Mouse (Mus musculus): Measurements from ENCODE around the gene Gpd2. TPM values are rescaled to one million over a fixed set of nuclear protein-coding genes. Genes with fewer than 3 reads are reported as not detected.

The Gpd2 gene
- 13.4 and 13.7 TPM in 2 replicates for polyA plus RNA-seq (2015; fragmentation: Nextera tagmentation; extraction: Ambion mirVana)

DNA sequence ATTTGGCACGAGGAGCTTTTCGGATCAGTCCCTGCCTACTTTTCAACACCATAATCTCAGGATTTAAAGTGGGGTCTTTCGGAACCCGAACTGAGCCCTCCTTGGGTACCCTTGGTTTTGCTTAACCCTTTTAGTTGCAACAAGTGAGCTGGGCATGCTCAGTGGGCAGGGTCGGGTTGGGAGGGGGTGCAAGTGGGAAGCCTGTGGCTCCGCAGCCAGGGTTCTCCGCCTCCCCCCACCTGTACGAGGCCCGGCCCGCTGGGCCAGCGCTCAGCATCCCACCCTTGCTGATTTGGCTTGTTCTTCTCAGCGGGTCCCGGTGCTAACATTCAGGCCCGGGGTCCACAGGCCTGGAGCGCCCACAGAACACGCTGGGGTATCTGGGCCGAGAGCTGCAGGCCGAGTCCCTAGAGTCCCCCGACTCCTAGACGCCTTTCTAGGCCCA is at the start of gene Gpd2:
Gpd2 (plus strand) TSS at position 161 of the 445 bp plus-strand sequence.
- peak within 1 kb of the TSS; percentile 84 for H3K27ac ChIP-seq (ENCODE audit: low read length)
- ATAC-seq (replicated peaks; ENCODE audit: extremely low read depth, insufficient read depth, low FRiP score) = peak; percentile 55
- H3K4me3 ChIP-seq (ENCODE audit: low read length) = peak within 1 kb of the TSS; percentile 91
- peaks cover 2% of the 10 kb centered on the region; the same call in 1 of the 2 replicates for H3K4me1 ChIP-seq (ENCODE audit: control insufficient read depth, insufficient read depth, low read length)
- H3K4me2 ChIP-seq (ENCODE audit: low read depth, low read length) = peak within 1 kb of the TSS; percentile 91
- no peaks in the 10 kb centered on the region for H3K27me3 ChIP-seq (ENCODE audit: control insufficient read depth, insufficient read depth, low read length)
- 6% methylated on average over 19 of the region's 20 CpGs for WGBS
- H3K9ac ChIP-seq (ENCODE audit: low read length) = peak within 1 kb of the TSS; percentile 95
- no peaks in the 10 kb centered on the region for H3K9me3 ChIP-seq (replicated peaks; ENCODE audit: control insufficient read depth, low read length)
- H3K36me3 ChIP-seq (ENCODE audit: control insufficient read depth, insufficient read depth) = no peaks in the 10 kb centered on the region

DNA sequence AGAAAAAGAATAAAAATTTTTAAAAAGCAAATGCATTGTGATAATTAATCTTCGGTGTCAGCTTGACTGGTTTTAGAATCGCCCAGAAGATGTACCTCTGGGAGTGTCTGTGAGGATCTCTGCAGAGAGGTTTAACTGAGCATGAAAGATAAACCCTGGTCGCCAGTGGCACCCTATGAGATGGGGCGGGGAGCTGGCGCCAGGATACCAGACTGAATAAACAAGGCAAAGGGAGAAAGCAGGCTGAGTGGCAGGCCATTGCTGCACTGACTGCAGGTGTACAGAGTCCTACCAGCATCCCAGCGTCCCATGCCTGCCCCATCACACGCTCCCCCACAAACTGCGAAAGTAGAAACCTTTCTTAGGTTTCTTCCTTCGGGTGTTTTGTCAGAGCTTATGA is 49.2 kb upstream of the Gpd2 start:
- Histone ChIP-seq H3K27ac (ENCODE audit: low read length) (no peak overlapping the region), H3K27me3 (ENCODE audit: control insufficient read depth, insufficient read depth, low read length) (no peaks in the 10 kb centered on the region), H3K4me2 (ENCODE audit: low read depth, low read length) (no peak overlapping the region), H3K36me3 (ENCODE audit: control insufficient read depth, insufficient read depth) (no peaks in the 10 kb centered on the region), H3K9me3 (replicated peaks; ENCODE audit: control insufficient read depth, low read length) (0 out of 2 replicates have a peak, but pooled peaks cover 3% of the 10 kb centered on the region), H3K4me3 (ENCODE audit: low read length) (no peak overlapping the region), H3K9ac (ENCODE audit: low read length) (no peak overlapping the region), H3K4me1 (ENCODE audit: control insufficient read depth, insufficient read depth, low read length) (no peaks in the 10 kb centered on the region)
- no peak for ATAC-seq (replicated peaks; ENCODE audit: extremely low read depth, insufficient read depth, low FRiP score)
- WGBS = 57% methylated on average over 9 of the region's 9 CpGs

DNA sequence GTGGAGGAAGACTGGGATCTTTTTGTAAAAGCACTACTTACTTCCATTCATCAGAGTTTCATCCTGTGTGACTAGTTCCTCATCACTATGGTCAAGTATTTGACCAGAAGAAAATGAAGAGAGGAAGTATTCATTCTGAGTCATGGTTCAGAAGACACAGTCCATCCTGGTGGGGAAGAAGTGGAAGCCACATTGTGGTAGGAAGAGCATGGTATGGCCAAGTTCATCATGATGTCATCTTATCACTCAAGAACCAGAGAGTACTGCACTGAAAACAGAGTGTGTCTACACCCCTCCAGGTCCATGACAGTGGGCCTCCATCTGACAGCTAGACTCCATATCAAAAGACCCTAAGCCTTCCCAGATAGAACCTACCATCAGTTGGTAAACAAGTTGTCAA is 46.6 kb upstream of the Gpd2 start:
- Histone ChIP-seq H3K9ac (ENCODE audit: low read length) (no peak overlapping the region), H3K9me3 (replicated peaks; ENCODE audit: control insufficient read depth, low read length) (0 out of 2 replicates have a peak, but pooled peaks cover 3% of the 10 kb centered on the region)
- ATAC-seq (replicated peaks; ENCODE audit: extremely low read depth, insufficient read depth, low FRiP score) = no peak

DNA sequence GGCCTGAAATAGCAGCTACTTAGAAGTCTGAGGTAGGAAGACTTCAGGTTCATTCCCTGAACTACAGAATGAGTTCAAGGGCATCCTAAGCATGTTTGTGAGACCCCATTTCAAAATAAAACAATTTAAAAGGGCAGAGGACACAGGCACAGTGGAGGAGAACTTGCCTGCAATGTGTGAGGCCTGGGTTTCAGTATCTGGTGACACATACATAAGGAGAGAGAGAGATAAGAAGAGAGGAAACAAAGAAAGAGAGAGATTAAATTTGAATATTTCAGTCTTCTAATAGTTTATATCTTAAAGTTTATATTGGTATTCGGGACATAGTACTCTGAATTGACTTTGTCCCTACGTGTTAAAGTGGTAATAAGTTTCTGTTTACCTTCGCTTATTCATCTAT is 38.4 kb upstream of the Gpd2 start:
- Histone ChIP-seq H3K9me3 (replicated peaks; ENCODE audit: control insufficient read depth, low read length) (no peaks in the 10 kb centered on the region), H3K4me2 (ENCODE audit: low read depth, low read length) (no peak overlapping the region), H3K4me3 (ENCODE audit: low read length) (no peak overlapping the region), H3K9ac (ENCODE audit: low read length) (no peak overlapping the region), H3K27ac (ENCODE audit: low read length) (no peak overlapping the region), H3K36me3 (ENCODE audit: control insufficient read depth, insufficient read depth) (no peaks in the 10 kb centered on the region), H3K27me3 (ENCODE audit: control insufficient read depth, insufficient read depth, low read length) (no peaks in the 10 kb centered on the region), H3K4me1 (ENCODE audit: control insufficient read depth, insufficient read depth, low read length) (peaks cover 4% of the 10 kb centered on the region; the same call in 1 of the 2 replicates)
- WGBS = 79% methylated on average over 3 of the region's 3 CpGs
- ATAC-seq (replicated peaks; ENCODE audit: extremely low read depth, insufficient read depth, low FRiP score) = no peak

More for the DNA sequence above, 46.6 kb upstream of the Gpd2 start:
- H3K4me3 ChIP-seq (ENCODE audit: low read length) = no peak overlapping the region
- no peaks in the 10 kb centered on the region for H3K36me3 ChIP-seq (ENCODE audit: control insufficient read depth, insufficient read depth)
- H3K4me1 ChIP-seq (ENCODE audit: control insufficient read depth, insufficient read depth, low read length) = no peaks in the 10 kb centered on the region
- no peak overlapping the region for H3K27ac ChIP-seq (ENCODE audit: low read length)
- H3K4me2 ChIP-seq (ENCODE audit: low read depth, low read length) = no peak overlapping the region
- H3K27me3 ChIP-seq (ENCODE audit: control insufficient read depth, insufficient read depth, low read length) = no peaks in the 10 kb centered on the region

DNA sequence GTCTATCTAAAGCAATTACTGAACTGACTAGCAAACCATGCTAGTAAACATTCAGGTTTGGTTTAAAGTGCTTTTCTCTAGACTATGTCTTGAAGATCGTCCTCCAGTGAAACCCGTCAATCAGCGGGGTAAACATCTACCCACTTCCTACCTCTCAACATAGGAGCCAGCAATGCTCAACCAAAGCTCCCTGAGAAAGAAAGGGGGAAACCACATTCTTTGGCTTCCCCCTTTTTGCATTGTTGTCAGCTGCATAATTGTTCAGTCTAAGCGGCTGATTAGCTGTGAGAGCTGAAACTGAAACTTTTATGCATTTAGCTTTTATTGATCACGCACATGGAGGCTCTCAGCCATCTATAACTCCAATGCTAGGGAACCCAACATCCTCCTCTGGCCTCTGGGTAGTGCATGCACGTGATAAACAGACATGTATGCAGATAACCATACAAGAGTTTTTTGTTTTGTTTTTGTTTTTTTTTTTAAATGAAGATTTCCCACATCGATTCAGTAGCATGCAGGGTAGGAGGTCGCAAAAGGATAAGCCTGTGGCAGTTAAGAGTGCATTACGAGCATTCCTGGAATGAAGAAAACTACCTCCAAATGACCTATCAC is 28.9 kb upstream of the Gpd2 start:
- no peak for ATAC-seq (replicated peaks; ENCODE audit: extremely low read depth, insufficient read depth, low FRiP score)
- no peak overlapping the region for H3K4me2 ChIP-seq (ENCODE audit: low read depth, low read length)
- no peaks in the 10 kb centered on the region for H3K27me3 ChIP-seq (ENCODE audit: control insufficient read depth, insufficient read depth, low read length)
- no peak overlapping the region for H3K4me3 ChIP-seq (ENCODE audit: low read length)
- H3K9ac ChIP-seq (ENCODE audit: low read length) = no peak overlapping the region
- H3K9me3 ChIP-seq (replicated peaks; ENCODE audit: control insufficient read depth, low read length) = peaks cover 6% of the 10 kb centered on the region
- WGBS = 80% methylated on average over 9 of the region's 9 CpGs
- no peaks in the 10 kb centered on the region for H3K4me1 ChIP-seq (ENCODE audit: control insufficient read depth, insufficient read depth, low read length)
- no peak overlapping the region for H3K27ac ChIP-seq (ENCODE audit: low read length)
- no peaks in the 10 kb centered on the region for H3K36me3 ChIP-seq (ENCODE audit: control insufficient read depth, insufficient read depth)

DNA sequence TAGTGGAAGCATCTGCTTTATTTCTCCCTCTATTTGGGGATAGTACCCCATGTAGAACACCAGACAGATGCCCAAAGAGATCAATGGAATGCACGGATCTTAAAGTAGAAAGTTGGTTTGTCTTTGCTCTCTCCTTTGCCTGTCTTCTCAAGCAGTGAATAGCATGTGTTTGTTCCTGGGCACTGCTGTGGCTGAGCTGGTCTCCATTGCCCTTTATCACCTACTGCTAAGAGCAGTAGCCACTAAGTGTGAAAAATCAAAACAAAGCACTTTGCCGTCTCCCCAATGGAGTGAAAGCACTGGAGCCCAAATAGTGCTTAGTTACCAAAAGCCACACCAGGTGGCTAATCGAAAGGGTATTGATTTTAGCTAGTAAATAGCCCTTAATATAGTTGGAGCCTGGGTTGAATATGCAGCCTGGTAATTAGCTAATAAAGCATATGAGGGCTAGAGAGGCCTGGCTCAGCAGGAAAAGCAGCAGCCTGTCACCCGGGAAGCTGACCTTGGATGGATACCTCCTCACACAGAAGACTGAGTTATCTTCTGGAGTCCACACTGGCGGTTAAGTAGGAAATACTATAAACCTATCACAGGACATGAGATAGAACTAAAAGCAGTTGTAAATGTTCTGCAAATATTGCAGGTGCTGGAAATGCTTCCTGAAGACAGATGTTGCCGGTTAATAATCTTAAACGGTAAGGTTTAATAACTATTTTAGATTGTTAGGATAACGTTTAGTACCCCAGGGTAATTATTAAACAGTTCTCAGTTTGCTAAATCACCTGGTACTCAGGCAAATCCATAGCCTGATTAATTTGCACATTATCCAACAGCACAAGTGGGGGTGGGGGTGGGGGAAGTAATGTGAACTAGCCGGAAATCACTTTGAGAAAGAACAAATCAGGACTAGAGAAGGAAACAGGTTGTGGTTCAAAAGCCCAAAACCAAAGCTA is 26.1 kb upstream of the Gpd2 start:
- Histone ChIP-seq H3K36me3 (ENCODE audit: control insufficient read depth, insufficient read depth) (no peaks in the 10 kb centered on the region), H3K9ac (ENCODE audit: low read length) (no peak overlapping the region), H3K4me1 (ENCODE audit: control insufficient read depth, insufficient read depth, low read length) (no peaks in the 10 kb centered on the region), H3K4me2 (ENCODE audit: low read depth, low read length) (no peak overlapping the region), H3K9me3 (replicated peaks; ENCODE audit: control insufficient read depth, low read length) (peaks cover 8% of the 10 kb centered on the region), H3K27me3 (ENCODE audit: control insufficient read depth, insufficient read depth, low read length) (no peaks in the 10 kb centered on the region), H3K27ac (ENCODE audit: low read length) (no peak overlapping the region), H3K4me3 (ENCODE audit: low read length) (no peak overlapping the region)
- WGBS = 72% methylated on average over 9 of the region's 9 CpGs
- ATAC-seq (replicated peaks; ENCODE audit: extremely low read depth, insufficient read depth, low FRiP score) = no peak

DNA sequence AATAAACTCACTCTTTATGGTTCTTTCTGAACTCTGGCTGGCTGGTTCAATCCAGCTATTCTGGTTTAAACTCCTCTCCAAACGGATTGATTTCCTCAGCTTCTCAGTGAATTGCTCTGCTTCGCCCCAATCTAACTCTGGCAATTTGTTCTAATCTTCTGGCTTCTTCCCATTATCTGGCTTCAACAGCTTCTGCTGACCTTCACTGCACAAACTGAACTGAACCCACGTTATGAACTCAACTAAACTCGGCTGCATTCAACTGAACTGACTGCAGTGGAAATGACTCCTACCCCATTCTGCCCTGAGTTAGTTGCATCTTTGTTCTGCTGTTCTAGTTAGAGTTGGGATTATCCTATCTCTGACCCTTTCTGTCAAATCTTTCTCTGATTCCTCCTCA is 24.1 kb upstream of the Gpd2 start:
- 80% methylated on average over 4 of the region's 4 CpGs for WGBS
- Histone ChIP-seq H3K36me3 (ENCODE audit: control insufficient read depth, insufficient read depth) (no peaks in the 10 kb centered on the region), H3K4me2 (ENCODE audit: low read depth, low read length) (no peak overlapping the region), H3K27ac (ENCODE audit: low read length) (no peak overlapping the region), H3K9me3 (replicated peaks; ENCODE audit: control insufficient read depth, low read length) (peaks cover 8% of the 10 kb centered on the region), H3K4me1 (ENCODE audit: control insufficient read depth, insufficient read depth, low read length) (no peaks in the 10 kb centered on the region), H3K27me3 (ENCODE audit: control insufficient read depth, insufficient read depth, low read length) (no peaks in the 10 kb centered on the region), H3K9ac (ENCODE audit: low read length) (no peak overlapping the region), H3K4me3 (ENCODE audit: low read length) (no peak overlapping the region)
- no peak for ATAC-seq (replicated peaks; ENCODE audit: extremely low read depth, insufficient read depth, low FRiP score)

DNA sequence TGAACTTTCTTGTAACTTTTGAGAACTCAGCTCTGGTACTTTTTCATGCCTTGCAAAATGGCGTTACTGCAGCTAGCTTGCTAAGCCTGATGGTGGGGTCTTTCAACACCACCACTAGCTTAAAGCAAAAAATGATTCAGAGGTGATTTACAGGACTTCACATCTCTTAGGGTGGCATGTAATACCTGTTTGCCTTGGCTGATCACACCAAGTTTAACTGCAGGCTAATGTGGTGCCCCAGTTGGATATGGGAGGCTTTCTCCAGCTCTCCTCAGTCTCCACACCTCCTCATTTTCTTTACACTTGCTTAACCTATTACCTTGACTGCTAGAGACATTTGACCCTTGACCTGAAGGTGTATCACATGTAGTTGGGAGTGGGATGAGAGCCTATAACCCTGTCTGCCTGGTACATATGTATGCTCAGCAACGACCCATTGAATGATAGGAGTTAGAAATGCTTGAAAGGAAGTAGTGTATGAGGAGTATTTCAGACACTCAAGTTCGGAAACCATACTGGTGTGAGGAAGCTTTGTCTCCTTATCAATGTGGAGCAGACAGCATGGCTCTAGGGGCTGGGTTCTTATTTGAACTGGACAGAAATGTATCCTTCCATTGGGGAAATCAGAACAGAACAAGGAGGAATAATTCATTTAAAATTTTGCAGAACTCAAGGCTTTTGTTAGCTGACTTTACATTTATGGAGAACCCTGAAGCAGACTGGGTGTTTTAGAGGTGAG is 14.0 kb upstream of the Gpd2 start:
- H3K4me3 ChIP-seq (ENCODE audit: low read length) = no peak overlapping the region
- no peaks in the 10 kb centered on the region for H3K27me3 ChIP-seq (ENCODE audit: control insufficient read depth, insufficient read depth, low read length)
- WGBS = 71% methylated on average over 3 of the region's 3 CpGs
- H3K36me3 ChIP-seq (ENCODE audit: control insufficient read depth, insufficient read depth) = no peaks in the 10 kb centered on the region
- H3K9ac ChIP-seq (ENCODE audit: low read length) = no peak overlapping the region
- no peaks in the 10 kb centered on the region; the same call in 1 of the 2 replicates for H3K4me1 ChIP-seq (ENCODE audit: control insufficient read depth, insufficient read depth, low read length)
- no peaks in the 10 kb centered on the region for H3K9me3 ChIP-seq (replicated peaks; ENCODE audit: control insufficient read depth, low read length)
- no peak for ATAC-seq (replicated peaks; ENCODE audit: extremely low read depth, insufficient read depth, low FRiP score)
- H3K4me2 ChIP-seq (ENCODE audit: low read depth, low read length) = no peak overlapping the region
- no peak overlapping the region for H3K27ac ChIP-seq (ENCODE audit: low read length)

All from heart, embryonic 16.5 days (tissue).